26 mouse cellular contexts compared by ENCODE assay signal in the genomic region with DNA sequence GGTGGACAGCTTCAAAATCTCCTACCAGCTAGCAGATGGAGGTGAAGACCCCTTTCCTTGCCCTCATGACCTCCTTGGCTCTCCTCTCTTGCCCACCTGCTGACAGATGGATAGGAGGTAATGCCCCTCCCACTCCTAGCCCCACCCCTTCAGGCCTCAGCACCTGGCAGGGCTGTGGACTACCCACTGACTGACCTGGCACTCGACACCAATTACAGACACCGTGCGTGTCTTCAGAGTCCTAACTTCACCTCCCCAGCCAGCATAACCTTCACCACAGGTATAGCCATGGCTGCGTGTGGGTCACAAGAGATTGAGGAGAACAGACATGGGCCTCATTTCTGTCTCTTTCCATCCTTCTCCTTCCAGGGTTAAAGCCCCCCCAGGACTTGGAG. TPM values are rescaled to one million over a fixed set of nuclear protein-coding genes. Genes with fewer than 3 reads are reported as not detected.
DNase-seq lines count a peak whose midpoint lies in the region; ATAC-seq and TF ChIP-seq lines count a peak whose summit lies in the region.
"Had no signal": no experiment of that assay in that cellular context is flagged by ENCODE, and none has a peak within 500 bp of the region (broad histone marks: within the 10 kb centered on the region; RNA-seq: fewer than 3 reads in every experiment).

No protein-coding gene starts in this region.

- DNase-seq in adrenal gland, adult 18-20 months (ENCODE audit: low spot score in 2 of 2) = peak; percentile 17 to 28
- no peak for DNase-seq in adrenal gland, postnatal 4 days (ENCODE audit: low spot score in 2 of 2)
- peak; percentile 41 for DNase-seq in forebrain, embryonic 11.5 days (ENCODE audit: low spot score)
- no peak for DNase-seq in forebrain, postnatal 0 days
- DNase-seq in liver, postnatal 0 days = peak; percentile 9
- DNase-seq in liver, embryonic 11.5 days (ENCODE audit: low spot score) = no peak
- no peak for DNase-seq in thymus, postnatal 25 days
- DNase-seq: cerebellum, adult 18-20 months; cerebellum, adult 9-10 months; cerebellum, postnatal 14 days; gastrocnemius, postnatal 25 days; heart, adult 2 months; heart, postnatal 4 days had no signal

- H3K27me3 ChIP-seq in forebrain, embryonic 11.5 days (ENCODE audit: control insufficient read depth, insufficient read depth, low read length) = no peaks in the 10 kb centered on the region
- no peaks in the 10 kb centered on the region for H3K27me3 ChIP-seq in forebrain, postnatal 0 days (ENCODE audit: insufficient read depth, low read length)
- H3K27me3 ChIP-seq in liver, postnatal 0 days (ENCODE audit: insufficient read depth, low read length) = no peaks in the 10 kb centered on the region
- H3K27me3 ChIP-seq in liver, embryonic 11.5 days (replicated peaks; ENCODE audit: control insufficient read depth, insufficient read depth, low read length) = no peaks in the 10 kb centered on the region

- H3K4me2 ChIP-seq in forebrain, embryonic 11.5 days (ENCODE audit: low read depth, low read length, severe bottlenecking) = no peak overlapping the region
- H3K4me2 ChIP-seq in forebrain, postnatal 0 days (ENCODE audit: low read depth) = no peak overlapping the region
- no peak overlapping the region for H3K4me2 ChIP-seq in liver, postnatal 0 days (ENCODE audit: low read depth, low read length)
- H3K4me2 ChIP-seq in liver, embryonic 11.5 days = no peak overlapping the region
- H3K4me2 ChIP-seq: heart, embryonic 11.5 days; hindbrain, embryonic 14.5 days had no signal

- no peak overlapping the region for H3K27ac ChIP-seq in forebrain, embryonic 11.5 days (ENCODE audit: low read depth, low read length)
- H3K27ac ChIP-seq in forebrain, postnatal 0 days (ENCODE audit: low read depth, low read length) = no peak overlapping the region
- no peak overlapping the region for H3K27ac ChIP-seq in liver, postnatal 0 days (ENCODE audit: low read depth)
- H3K27ac ChIP-seq in liver, embryonic 11.5 days (ENCODE audit: low read depth, low read length) = no peak overlapping the region
- H3K27ac ChIP-seq: forebrain, embryonic 10.5 days; heart, adult 2 months; hindbrain, embryonic 14.5 days; hindbrain, postnatal 0 days had no signal

- H3K4me1 ChIP-seq in forebrain, embryonic 11.5 days (replicated peaks; ENCODE audit: control insufficient read depth, insufficient read depth, low read length) = no peaks in the 10 kb centered on the region
- H3K4me1 ChIP-seq in forebrain, postnatal 0 days (ENCODE audit: insufficient read depth) = no peaks in the 10 kb centered on the region
- H3K4me1 ChIP-seq in liver, postnatal 0 days (ENCODE audit: insufficient read depth) = no peaks in the 10 kb centered on the region
- H3K4me1 ChIP-seq in liver, embryonic 11.5 days (replicated peaks; ENCODE audit: control insufficient read depth, insufficient read depth, low read length) = no peaks in the 10 kb centered on the region
- H3K4me1 ChIP-seq: forebrain, embryonic 10.5 days had no signal

- ATAC-seq in forebrain, embryonic 11.5 days (replicated peaks; ENCODE audit: low FRiP score) = no peak
- no peak for ATAC-seq in forebrain, postnatal 0 days
- ATAC-seq in liver, postnatal 0 days = no peak
- ATAC-seq in liver, embryonic 11.5 days (replicated peaks; ENCODE audit: low FRiP score) = no peak
- ATAC-seq: activated CD4-positive, CD25-positive, alpha-beta regulatory T cell, adult 4 months; forebrain, embryonic 14.5 days; hindbrain, postnatal 0 days; inflammation-experienced regulatory T-cells, adult 6 months; intestine, embryonic 16.5 days had no signal

- H3K9ac ChIP-seq in forebrain, embryonic 11.5 days (ENCODE audit: low read length) = no peak overlapping the region
- no peak overlapping the region for H3K9ac ChIP-seq in forebrain, postnatal 0 days
- H3K9ac ChIP-seq in liver, postnatal 0 days (replicated peaks) = no peak overlapping the region
- H3K9ac ChIP-seq in liver, embryonic 11.5 days (ENCODE audit: low read depth, low read length) = no peak overlapping the region
- H3K9ac ChIP-seq: hindbrain, embryonic 14.5 days had no signal

- H3K36me3 ChIP-seq in forebrain, embryonic 11.5 days (ENCODE audit: control insufficient read depth, insufficient read depth, low read length) = no peaks in the 10 kb centered on the region
- H3K36me3 ChIP-seq in forebrain, postnatal 0 days (ENCODE audit: insufficient read depth) = no peaks in the 10 kb centered on the region
- H3K36me3 ChIP-seq in liver, postnatal 0 days (replicated peaks; ENCODE audit: insufficient read depth, low read length) = no peaks in the 10 kb centered on the region
- no peaks in the 10 kb centered on the region for H3K36me3 ChIP-seq in liver, embryonic 11.5 days (ENCODE audit: control insufficient read depth, insufficient read depth, low read length)
- H3K36me3 ChIP-seq: forebrain, embryonic 10.5 days had no signal

- no peak for TF ChIP-seq CTCF in forebrain, postnatal 0 days (IDR thresholded peaks at IDR 0.05; ENCODE audit: low read depth)
- no peak for TF ChIP-seq CTCF in liver, postnatal 0 days (IDR thresholded peaks at IDR 0.05; ENCODE audit: low read depth)

- TF ChIP-seq EP300 in liver, postnatal 0 days (IDR thresholded peaks at IDR 0.05; ENCODE audit: low read depth) = no peak

- 89% methylated on average over 4 of the region's 4 CpGs for WGBS in forebrain, embryonic 11.5 days
- WGBS in forebrain, postnatal 0 days = 94% methylated on average over 4 of the region's 4 CpGs
- 78% methylated on average over 4 of the region's 4 CpGs for WGBS in liver, postnatal 0 days (ENCODE audit: insufficient replicate concordance)
- WGBS in liver, embryonic 11.5 days = 78% methylated on average over 4 of the region's 4 CpGs

- H3K4me3 ChIP-seq in forebrain, embryonic 11.5 days (ENCODE audit: low read depth, low read length) = no peak overlapping the region
- H3K4me3 ChIP-seq in forebrain, postnatal 0 days (ENCODE audit: low read depth, low read length) = no peak overlapping the region
- H3K4me3 ChIP-seq in liver, postnatal 0 days (ENCODE audit: low read depth, low read length) = no peak overlapping the region
- H3K4me3 ChIP-seq in liver, embryonic 11.5 days (ENCODE audit: low read depth, low read length) = no peak overlapping the region
- H3K4me3 ChIP-seq: forebrain, embryonic 10.5 days; heart, adult 2 months had no signal

- H3K9me3 ChIP-seq in forebrain, embryonic 11.5 days (ENCODE audit: control insufficient read depth, low read length) = no peaks in the 10 kb centered on the region
- no peaks in the 10 kb centered on the region for H3K9me3 ChIP-seq in forebrain, postnatal 0 days (ENCODE audit: low read length)
- H3K9me3 ChIP-seq in liver, postnatal 0 days (ENCODE audit: low read length) = no peaks in the 10 kb centered on the region
- no peaks in the 10 kb centered on the region for H3K9me3 ChIP-seq in liver, embryonic 11.5 days (ENCODE audit: control insufficient read depth, low read length)

RNA-seq across cellular contexts. Expression of gene Cyp21a1, which starts 4.8 kb away (rescaled TPM):
- total RNA-seq in adrenal gland, adult 18-20 months (2021) = over 10,000 TPM in 1 of 2 experiments, 1,000 to 10,000 TPM in 1; 3,976 to 16,190 TPM
- 1,000 to 10,000 TPM; 3,967 to 4,457 TPM for total RNA-seq in adrenal gland, postnatal 4 days (2021)
- not detected in 2 replicates for polyA plus RNA-seq in forebrain, embryonic 11.5 days (2014; fragmentation: Nextera tagmentation; extraction: Ambion mirVana)
- total RNA-seq in forebrain, postnatal 0 days (2014; rRNA removed) = not detected in 2 replicates
- not detected in 2 replicates for polyA plus RNA-seq in forebrain, postnatal 0 days (2015; fragmentation: Nextera tagmentation; extraction: Ambion mirVana)
- polyA plus RNA-seq in liver, postnatal 0 days (2015; fragmentation: Nextera tagmentation; extraction: Ambion mirVana) = not detected in 2 replicates
- polyA plus RNA-seq in liver, embryonic 11.5 days (2014; fragmentation: Nextera tagmentation; extraction: Ambion mirVana) = not detected in 2 replicates
- total RNA-seq: heart, adult 2 months; heart, postnatal 4 days; hindbrain, postnatal 0 days had no signal
- polyA plus RNA-seq: activated CD4-positive, CD25-positive, alpha-beta regulatory T cell, adult 4 months; embryonic facial prominence, embryonic 11.5 days; embryonic facial prominence, embryonic 14.5 days; forebrain, embryonic 10.5 days; forebrain, embryonic 14.5 days; heart, embryonic 11.5 days; heart, embryonic 14.5 days; heart, postnatal 0 days; hindbrain, embryonic 11.5 days; hindbrain, embryonic 14.5 days; hindbrain, postnatal 0 days; inflammation-experienced regulatory T-cells, adult 6 months had no signal

RNA-seq across cellular contexts. Expression of gene Stk19, which starts 37.2 kb away (rescaled TPM):
- total RNA-seq in adrenal gland, adult 18-20 months (2021) = 10 to 100 TPM; 54.2 to 62.5 TPM
- total RNA-seq in adrenal gland, postnatal 4 days (2021) = 10 to 100 TPM; 49.1 to 49.5 TPM
- 26.3 and 28.3 TPM in 2 replicates for polyA plus RNA-seq in forebrain, embryonic 11.5 days (2014; fragmentation: Nextera tagmentation; extraction: Ambion mirVana)
- total RNA-seq in forebrain, postnatal 0 days (2014; rRNA removed) = 41.9 and 55.6 TPM in 2 replicates
- polyA plus RNA-seq in forebrain, postnatal 0 days (2015; fragmentation: Nextera tagmentation; extraction: Ambion mirVana) = 55.7 and 61.1 TPM in 2 replicates
- polyA plus RNA-seq in liver, postnatal 0 days (2015; fragmentation: Nextera tagmentation; extraction: Ambion mirVana) = 12.6 and 13.1 TPM in 2 replicates
- polyA plus RNA-seq in liver, embryonic 11.5 days (2014; fragmentation: Nextera tagmentation; extraction: Ambion mirVana) = 25.1 and 27.1 TPM in 2 replicates

RNA-seq across cellular contexts. Expression of gene Dxo, which starts 37.3 kb away (rescaled TPM):
- 10 to 100 TPM; 75.5 to 82.1 TPM for total RNA-seq in adrenal gland, adult 18-20 months (2021)
- total RNA-seq in adrenal gland, postnatal 4 days (2021) = 10 to 100 TPM; 72.5 to 73.2 TPM
- 78.5 and 84.9 TPM in 2 replicates for polyA plus RNA-seq in forebrain, embryonic 11.5 days (2014; fragmentation: Nextera tagmentation; extraction: Ambion mirVana)
- total RNA-seq in forebrain, postnatal 0 days (2014; rRNA removed) = 40.0 and 46.0 TPM in 2 replicates
- 56.0 and 57.8 TPM in 2 replicates for polyA plus RNA-seq in forebrain, postnatal 0 days (2015; fragmentation: Nextera tagmentation; extraction: Ambion mirVana)
- 17.6 and 19.2 TPM in 2 replicates for polyA plus RNA-seq in liver, postnatal 0 days (2015; fragmentation: Nextera tagmentation; extraction: Ambion mirVana)
- 55.4 and 56.3 TPM in 2 replicates for polyA plus RNA-seq in liver, embryonic 11.5 days (2014; fragmentation: Nextera tagmentation; extraction: Ambion mirVana)

RNA-seq across cellular contexts. Expression of gene Skiv2l, which starts 50.5 kb away (rescaled TPM):
- total RNA-seq in adrenal gland, adult 18-20 months (2021) = 10 to 100 TPM; 60.8 to 65.9 TPM
- 10 to 100 TPM; 70.9 to 80.2 TPM for total RNA-seq in adrenal gland, postnatal 4 days (2021)
- 53.1 and 55.1 TPM in 2 replicates for polyA plus RNA-seq in forebrain, embryonic 11.5 days (2014; fragmentation: Nextera tagmentation; extraction: Ambion mirVana)
- 91.8 and 97.7 TPM in 2 replicates for total RNA-seq in forebrain, postnatal 0 days (2014; rRNA removed)
- 36.9 and 42.8 TPM in 2 replicates for polyA plus RNA-seq in forebrain, postnatal 0 days (2015; fragmentation: Nextera tagmentation; extraction: Ambion mirVana)
- 14.1 and 15.4 TPM in 2 replicates for polyA plus RNA-seq in liver, postnatal 0 days (2015; fragmentation: Nextera tagmentation; extraction: Ambion mirVana)
- 43.7 and 44.8 TPM in 2 replicates for polyA plus RNA-seq in liver, embryonic 11.5 days (2014; fragmentation: Nextera tagmentation; extraction: Ambion mirVana)

RNA-seq across cellular contexts. Expression of gene Nelfe, which starts 50.7 kb away (rescaled TPM):
- 10 to 100 TPM; 46.1 to 54.5 TPM for total RNA-seq in adrenal gland, adult 18-20 months (2021)
- 10 to 100 TPM; 58.2 to 60.6 TPM for total RNA-seq in adrenal gland, postnatal 4 days (2021)
- polyA plus RNA-seq in forebrain, embryonic 11.5 days (2014; fragmentation: Nextera tagmentation; extraction: Ambion mirVana) = 143 and 144 TPM in 2 replicates
- 32.0 and 56.2 TPM in 2 replicates for total RNA-seq in forebrain, postnatal 0 days (2014; rRNA removed)
- polyA plus RNA-seq in forebrain, postnatal 0 days (2015; fragmentation: Nextera tagmentation; extraction: Ambion mirVana) = 49.6 and 54.6 TPM in 2 replicates
- 26.1 and 26.5 TPM in 2 replicates for polyA plus RNA-seq in liver, postnatal 0 days (2015; fragmentation: Nextera tagmentation; extraction: Ambion mirVana)
- 108 and 114 TPM in 2 replicates for polyA plus RNA-seq in liver, embryonic 11.5 days (2014; fragmentation: Nextera tagmentation; extraction: Ambion mirVana)

Comparison
In these comparisons a context has a peak if more than half of its experiments do, and no peak if none do; other contexts are left out.
1. DNase-seq: peak in adrenal gland, adult 18-20 months (2 of 2), forebrain, embryonic 11.5 days (single experiment) and liver, postnatal 0 days (single experiment); none in adrenal gland, postnatal 4 days (0 of 2), forebrain, postnatal 0 days (single experiment), liver, embryonic 11.5 days (single experiment) and thymus, postnatal 25 days (single experiment).